Mouse (Mus musculus) urinary bladder, postnatal 4 days (tissue): ENCODE measurements around the gene Rpl36-ps4.

Experiments used
- DNase-seq, 2 experiments: peaks; one replicate each; pipeline ENCODE4 v3.0.0; 2021 to 2022; ENCODE audit warnings: low spot score in 2 of 2

Gene Rpl36-ps4

DNA sequence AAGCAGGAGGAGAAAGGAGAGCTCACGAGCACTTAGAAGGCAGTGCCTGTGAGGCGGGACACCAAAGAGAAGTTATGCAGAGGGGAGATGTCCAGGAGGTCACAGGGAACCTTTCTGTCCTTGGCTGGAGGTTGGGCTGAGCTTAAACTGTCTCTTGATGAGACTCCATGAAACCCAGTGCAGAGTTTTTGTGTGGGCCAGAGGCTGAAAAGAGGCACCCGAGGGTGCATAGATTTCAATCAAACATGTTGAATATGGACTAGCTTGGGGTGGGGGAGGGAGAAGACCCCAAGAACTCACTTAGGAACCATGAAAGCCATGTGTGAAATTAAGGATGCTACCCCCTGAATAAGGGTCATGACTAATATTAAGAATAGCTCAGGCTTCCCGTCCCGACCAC is at the start of gene Rpl36-ps4:
Rpl36-ps4 (plus strand) TSS at position 301 of the 400 bp plus-strand sequence.
- no peak for DNase-seq

DNA sequence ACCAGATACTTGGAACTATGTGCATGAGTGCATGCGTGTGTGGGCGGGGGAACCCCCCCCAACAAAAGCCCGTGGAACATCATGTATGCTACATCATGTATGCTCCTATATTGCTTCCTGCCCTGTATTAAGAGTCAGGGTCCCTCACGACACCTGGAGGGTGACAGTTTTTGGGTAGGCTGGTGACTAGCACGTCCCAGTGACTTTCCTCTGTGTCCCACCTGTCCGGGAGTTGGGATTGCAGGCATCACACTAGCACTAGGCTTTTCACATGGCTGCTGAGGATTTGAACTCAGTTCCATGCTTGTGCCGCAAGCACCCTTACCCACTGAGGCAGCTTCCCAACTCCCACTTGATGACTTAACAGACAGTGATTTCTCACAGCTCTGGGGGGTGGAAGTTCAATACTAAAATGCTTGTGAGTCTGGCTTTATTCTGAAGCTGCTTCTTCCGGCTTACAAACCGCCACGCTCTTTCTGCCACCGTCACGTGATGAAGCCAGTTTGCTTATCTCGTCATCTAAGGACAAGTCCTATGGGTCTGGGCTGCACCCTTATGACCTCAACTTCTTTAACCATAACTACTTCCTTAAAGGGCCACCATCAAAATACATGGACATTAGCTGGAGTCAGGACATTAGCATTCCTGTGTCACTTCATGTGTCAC is 49.2 kb upstream of the Rpl36-ps4 start:
- peak in 1 of 2 experiments; percentile 51 for DNase-seq

DNA sequence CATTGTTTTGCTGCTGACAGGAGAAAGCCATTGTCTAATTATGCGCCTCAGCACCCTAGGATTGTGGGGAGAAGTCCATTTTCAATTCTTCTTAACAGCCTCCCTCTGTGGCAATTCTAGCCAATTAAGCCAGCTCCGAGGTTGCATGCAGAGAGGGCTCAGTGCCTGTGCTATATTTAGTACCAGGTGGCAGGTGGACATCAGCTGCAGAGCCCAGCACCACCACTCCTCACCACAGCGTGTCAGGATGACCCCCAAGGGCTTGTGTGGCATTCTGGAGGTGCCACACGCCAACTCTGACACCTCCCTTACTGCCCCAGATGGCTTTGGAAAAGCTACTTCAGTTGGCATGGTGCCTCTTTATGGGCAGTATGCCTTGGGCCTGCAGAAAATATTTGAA is 48.5 kb upstream of the Rpl36-ps4 start:
- no peak for DNase-seq

DNA sequence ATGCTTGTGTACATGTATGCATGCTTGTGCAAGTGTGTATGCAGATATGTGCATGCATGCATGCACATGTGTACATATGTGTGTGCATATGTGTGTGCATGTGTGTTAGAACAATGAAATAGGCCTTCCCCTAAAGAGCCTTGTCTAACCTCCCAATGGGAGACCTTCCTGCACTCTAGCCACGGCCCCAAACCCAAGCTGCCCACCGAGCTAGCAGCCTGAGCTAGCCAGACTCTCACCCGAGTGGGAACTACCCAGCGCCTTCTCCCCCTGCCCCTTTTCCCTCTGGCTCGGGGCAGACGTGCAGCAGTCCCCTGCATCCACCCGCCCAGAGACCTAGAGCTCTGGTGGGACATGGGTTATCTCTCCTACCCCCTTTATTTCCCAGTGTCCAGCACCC is 47.3 kb upstream of the Rpl36-ps4 start:
- DNase-seq = peak in 1 of 2 experiments; percentile 58

DNA sequence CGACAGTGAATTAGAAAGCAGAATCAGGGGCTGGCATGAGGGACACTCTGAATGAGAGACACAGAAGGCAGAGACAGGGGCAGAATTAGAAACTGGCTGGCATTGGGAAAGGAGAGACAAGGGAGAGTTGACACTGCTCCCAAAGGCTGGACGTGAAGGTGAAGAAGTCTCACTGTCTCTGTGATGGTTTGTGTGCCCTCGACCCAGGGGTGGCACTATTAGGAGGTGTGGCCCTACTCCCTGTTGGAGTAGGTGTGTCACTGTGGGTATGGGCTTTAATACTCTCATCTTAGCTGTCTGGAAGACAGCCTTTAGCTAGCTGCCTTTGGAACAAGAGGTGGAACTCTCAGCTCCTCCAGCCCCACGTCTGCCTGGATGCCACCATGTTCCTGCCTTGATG is 46.8 kb upstream of the Rpl36-ps4 start:
- no peak for DNase-seq

DNA sequence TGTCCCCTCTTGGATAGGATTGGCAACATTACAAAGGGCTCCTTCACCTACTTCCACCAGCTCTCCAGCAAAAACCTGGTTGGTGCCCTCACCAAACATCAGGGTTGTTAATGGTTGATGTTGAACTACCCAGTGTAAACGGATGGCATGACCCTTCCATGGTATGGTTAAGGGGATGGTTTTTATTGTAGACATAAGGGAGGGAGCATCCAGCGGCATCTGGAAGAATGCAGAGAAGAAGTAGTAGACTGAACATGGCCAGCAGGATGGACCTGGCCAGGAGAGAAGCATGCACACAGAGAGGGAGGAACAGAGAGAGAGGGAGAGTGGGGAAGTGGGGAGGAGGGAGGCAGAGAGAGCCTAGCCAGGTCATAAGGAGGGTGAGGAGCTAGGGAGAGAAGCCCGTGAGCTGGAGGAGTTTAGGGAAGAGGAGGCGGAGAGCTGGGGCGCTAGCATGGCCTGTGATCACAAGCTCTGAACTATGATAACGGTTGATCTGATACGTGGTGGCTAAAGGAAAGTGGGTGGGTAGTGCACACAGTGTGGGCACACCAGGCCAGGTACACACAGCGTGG is 45.3 kb upstream of the Rpl36-ps4 start:
- DNase-seq = peak in 1 of 2 experiments; percentile 52

DNA sequence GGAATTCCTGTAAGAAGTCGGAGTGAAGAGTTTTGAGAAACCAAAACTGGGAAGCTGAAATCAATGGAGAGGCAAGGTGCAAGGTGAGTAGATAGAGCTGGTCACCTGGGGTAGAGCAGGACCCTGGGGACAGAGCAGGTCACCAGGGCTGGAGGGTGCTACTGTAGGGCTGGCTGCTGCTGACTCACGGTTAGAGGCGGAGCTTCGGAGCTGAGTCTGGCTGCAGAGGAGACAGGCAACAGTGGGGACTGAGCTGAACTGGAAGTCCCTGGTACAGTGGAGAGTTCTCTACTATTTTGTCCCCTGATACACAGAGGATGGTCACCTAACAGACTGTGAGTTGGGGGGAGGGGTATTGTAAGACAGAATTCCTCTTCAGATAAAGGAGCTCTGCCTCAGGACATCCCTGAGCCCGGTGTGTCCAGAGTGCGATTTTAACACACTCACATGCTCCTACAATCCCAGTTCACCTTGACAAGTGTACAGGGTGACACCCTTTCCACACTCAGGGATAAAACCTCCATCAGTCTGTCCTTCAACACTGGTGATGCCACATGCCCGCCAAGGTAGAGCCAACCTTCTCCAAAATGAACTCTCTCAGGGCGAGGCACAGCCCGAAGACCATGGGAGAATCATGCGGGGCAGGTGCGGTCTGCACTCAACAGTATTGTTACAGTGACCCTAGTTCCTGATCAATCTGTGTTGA is 44.3 kb upstream of the Rpl36-ps4 start:
- DNase-seq = peak in 1 of 2 experiments; percentile 57

DNA sequence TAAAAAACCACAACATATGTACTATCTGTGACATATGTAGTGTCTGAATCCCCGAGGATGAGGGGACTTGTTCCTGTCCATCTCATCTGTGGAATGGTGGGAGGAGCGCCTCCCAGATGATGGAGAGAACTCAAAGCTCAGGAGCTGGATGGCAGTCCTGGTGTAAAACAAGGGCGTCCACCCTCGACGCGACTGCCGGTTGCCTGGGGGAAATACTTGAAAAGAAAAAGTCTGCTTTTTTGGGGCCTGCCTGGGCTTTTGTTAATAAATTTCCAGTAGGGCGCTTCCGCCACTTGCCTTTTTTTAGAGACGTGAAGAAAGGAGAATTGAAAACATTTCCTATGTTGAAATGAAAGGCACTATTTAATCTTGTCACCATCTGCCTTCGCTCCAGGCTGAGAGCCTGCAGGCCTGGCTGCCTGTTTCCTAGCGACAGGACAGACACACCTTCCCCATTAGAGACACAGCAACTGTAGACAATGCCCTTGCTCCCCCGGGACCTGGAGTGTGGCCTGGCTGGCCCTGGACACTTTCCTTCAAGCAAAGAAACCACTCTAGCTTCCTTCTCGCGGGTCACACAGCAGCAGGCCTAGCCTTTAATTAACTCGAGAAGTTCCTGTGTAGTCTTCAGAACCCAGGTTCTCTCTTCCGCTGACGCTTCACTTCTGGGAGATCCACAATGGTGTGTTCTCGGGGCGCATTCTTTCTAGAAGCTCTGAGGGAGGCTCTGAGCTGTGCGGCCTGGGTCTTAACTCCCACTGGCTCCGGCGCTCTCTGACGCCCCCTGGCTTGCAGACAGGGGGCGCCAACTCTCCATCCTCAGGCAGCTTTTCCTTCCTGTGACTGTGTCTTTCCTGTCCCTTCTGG is 43.3 kb upstream of the Rpl36-ps4 start:
- peak in 1 of 2 experiments; percentile 54 for DNase-seq

DNA sequence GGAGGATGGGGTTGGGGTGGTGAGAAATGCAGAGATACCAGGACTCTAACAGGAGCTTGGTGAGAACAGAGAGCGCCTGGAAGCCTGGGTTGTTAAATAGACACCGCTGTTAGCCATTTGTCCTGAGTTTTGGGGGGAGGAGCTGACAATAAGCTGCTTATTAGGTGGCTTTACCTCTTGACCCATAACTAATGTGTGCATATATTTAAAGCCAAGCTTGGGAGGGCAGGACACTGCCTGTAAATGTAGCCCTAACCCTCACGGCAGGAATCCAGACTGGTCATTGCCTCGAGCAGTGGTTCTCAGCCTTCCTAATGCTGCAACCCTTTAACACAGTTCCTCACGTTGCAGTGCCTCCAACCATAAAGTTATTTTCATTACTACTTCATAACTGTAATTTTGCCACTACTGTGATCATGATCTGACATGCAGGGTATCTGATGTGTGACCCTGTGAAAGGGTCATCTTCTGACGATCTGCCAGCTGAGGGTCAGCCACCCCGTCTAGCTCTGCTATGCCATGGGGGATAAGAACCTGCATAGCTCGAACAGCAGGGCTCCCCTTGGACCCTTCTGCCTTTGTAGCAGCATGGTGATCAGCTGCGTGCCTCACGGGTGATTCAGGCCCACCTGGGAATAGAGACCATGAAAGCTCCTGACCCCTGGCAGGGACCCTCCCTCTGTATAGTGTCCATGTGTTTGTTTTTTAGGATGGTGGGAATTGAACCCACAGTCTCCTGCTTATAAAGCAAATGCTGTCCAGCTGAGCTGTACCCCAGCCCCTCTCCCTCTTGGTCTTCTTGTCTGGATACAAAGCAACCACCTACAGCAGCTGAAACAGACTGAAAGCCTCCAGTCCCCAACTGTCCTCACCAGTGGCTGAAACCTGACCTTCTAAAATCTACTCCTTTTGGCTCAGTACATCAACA is 42.0 kb upstream of the Rpl36-ps4 start:
- DNase-seq = peak in 1 of 2 experiments; percentile 55

DNA sequence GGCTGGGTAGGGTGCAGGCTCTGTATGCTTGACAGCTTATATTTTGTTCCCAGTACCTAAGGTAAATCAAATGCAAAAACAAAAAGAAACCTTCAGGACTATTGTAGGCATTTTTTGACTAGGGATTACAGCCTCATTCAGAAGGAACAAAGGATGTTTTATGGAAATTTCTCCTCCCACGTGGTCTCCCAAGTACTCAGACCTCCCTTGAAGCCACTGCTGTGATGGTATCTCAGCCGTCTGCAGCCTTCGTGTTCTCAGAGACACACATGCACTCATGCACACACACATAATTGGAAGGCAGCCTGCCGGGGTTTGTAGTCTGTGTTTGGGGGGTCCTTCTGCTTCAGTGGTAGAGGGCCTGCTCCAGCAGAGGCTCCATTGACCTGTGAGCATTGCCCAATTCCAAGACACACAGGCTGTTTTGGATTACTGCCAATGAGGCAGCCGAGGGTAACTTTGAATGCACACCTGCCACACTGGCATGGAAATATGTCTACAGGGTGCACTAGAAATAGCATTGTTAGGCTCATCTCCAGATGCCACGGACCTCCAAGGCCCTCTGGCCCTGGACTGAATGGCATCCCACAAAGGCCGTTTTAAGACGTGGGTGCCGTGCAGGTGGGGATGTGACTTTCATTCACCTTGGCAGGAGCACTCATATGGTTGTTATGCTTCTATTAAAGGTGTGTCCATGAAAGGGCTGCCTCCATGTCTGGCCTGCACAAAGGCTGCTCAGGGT is 41.1 kb upstream of the Rpl36-ps4 start:
- DNase-seq = peak in 1 of 2 experiments; percentile 52

DNA sequence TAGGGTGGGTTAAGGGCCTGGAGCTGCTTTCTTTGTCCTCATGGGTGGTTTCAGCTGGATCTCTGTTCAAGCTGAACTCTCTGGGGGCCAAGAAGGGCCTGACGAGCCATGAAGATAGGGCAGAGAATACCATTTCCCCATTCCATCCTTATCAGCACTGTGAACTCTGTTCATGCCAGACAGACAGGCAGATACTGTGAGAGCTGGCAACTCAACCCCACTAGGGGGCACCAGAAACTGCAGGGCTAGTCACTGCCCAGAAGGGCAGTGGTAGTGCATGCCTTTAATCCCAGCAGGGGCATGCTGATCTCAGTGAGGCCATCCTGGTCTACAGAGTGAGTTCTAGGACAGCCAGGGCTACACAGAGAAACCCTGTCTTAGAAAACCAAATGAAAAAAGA is 38.2 kb upstream of the Rpl36-ps4 start:
- peak in 1 of 2 experiments; percentile 57 for DNase-seq

DNA sequence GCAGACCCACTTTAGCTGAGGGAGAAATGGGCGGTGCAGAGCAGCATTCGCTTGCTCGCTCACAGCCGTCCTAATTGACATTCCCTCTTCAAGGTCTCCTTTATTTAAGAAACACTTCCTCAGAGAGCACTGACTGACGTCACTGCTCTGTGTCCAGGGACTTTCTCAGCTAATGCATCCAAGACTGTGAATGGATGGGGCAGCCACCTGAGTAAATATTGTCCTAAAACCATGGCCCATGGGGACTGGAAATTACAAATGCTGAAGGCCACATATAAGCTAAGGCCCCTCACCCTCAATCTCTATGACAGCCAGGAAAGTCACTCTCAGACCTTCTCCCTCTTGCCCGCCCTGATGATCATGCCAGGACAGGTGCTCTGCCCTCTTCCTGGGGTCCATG is 23.6 kb upstream of the Rpl36-ps4 start:
- no peak for DNase-seq

DNA sequence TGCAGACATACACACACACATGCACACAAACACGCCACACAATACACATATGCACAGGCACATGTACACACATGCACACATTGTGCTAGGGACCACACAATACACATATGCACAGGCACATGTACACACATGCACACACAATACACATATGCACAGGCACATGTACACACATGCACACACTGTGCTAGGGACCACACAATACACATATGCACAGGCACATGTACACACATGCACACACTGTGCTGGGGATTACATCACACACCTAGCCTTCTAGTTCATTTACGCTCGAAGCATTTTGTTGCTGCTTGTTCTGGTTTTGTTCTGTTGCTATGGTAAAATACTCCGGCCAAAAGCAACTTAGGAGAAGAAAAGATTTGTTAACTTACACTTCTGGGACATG is 20.1 kb upstream of the Rpl36-ps4 start:
- no peak for DNase-seq

DNA sequence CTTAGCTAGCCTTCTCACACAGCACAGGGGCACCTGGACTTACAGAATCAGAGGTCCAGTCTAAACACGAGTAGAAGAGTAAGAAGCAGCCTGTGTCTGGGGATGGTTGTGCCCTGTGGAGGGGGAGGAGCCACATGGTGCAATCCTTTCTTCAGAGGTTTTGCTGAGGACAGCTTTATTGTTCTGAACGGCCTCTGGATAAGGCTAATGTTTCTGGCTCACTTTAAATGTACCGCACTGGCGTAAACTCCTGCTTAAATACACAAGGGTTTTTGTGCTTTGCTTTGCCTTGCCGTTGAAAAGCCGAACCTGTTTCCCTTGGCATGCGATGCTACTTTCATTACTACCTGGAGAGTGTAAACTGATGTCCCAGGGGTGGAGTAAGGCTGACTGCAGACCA is 19.6 kb upstream of the Rpl36-ps4 start:
- DNase-seq = no peak

DNA sequence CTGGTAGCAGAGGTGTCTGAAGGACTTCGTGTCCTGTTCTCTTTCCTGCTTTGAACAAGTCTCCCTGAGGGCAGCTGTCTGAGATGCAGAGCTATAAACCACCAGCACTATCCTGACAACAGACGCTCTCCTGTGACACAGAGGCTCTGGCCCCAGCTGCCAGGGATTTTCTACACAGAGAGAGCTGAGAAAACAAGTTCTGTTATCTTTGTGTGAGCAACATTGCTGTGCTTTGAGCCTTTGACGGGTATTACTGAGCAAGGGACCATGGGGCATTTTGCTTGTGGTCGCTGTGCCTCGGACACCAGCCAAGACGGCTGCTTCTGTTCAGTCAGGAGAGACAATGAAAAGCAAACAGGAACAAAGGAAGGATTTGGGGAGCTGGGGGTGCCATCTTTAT is 17.6 kb upstream of the Rpl36-ps4 start:
- no peak for DNase-seq

DNA sequence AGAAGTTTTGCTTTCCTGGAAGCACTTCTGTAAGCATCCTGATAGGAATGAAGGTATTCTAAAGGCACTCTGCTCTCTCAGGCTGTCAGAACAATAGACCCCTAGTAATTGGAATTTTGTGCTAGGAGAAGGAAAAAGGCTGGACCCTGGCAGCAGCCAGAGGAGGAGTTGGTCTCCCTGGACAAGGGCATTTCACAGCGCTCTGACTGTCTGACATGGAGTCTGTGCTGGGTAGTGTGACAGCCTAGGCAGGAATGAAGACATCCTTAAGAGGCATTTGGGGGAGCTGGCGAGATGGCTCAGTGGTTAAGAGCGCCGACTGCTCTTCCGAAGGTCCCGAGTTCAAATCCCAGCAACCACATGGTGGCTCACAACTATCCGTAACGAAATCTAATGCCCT is 17.1 kb upstream of the Rpl36-ps4 start:
- DNase-seq = no peak

DNA sequence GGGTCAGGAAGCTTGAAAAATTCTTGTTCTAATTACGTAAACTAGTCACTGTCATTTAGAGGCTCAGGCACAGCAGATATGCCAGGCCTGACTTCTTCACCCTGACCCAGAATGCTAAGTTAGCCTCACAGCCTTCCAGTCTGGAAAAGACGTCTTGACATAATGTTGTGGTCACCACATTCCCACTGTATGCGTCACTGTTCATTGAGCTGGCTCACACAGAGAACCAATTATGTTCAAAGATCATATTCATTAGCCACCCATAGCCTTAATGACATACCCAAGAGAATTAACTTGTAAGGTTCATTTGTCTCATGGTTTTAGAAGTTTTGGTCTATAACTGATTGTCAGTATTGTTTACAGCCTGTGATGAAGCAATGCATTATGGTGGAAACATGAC is 5.4 kb upstream of the Rpl36-ps4 start:
- no peak for DNase-seq

DNA sequence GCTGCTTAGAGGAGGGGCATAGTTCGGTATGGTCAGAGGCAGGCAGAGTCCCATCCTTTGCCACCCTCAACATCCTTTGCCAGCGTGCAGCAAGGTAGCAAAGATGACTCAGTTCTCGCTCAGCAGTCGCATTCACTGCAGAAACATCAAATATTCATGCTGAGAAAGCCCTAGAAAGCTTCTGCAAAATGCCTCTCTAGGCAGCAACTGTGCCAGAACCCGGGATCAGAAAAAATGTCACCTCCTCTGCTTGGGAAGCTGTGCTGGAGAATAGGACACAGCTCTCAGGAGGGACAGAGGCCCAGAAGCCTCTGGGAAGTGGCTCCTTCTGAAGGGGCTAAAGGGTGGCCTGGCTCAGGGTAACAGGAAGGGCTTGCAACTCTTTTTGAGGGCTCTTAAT is 2.7 kb upstream of the Rpl36-ps4 start:
- no peak for DNase-seq

DNA sequence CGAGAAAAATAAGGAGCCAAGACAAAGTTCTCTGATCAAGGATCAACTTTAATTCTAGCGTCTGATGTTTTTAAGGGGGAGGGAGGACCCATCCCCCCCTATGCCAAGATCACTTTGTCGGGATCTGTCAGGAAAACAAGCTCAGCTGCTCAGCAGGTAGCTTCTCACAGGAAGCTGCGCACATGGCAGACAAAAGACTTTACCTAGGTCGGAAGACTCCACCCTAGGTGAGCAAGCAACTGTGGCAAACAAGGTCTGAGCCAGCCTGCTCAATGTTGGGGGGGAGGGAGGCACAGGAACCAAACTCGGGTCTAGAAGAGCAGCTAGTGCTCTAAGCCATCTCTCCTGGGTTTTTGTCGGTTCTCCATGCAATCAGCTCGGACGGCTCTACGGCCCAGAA is 13.5 kb downstream of the Rpl36-ps4 start:
- no peak for DNase-seq

DNA sequence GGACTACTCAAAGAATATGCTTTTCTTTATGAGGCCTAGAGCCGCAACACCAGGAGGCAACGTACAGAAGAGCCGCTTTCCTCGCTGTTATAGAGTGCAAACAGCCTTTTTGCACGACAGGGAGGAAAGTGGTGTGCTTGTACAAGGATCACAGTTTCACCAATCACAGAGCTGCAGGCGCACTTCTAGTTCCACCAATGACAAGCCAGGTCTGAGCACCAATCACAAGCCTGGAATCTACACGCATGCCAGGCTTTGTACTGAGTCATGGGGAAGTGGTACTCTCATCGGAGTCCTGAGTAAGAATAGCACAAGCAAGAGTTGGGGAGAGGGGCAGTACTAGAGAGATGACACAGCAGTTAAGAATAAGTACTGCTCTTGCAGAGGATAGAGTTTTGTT is 14.0 kb downstream of the Rpl36-ps4 start:
- DNase-seq = no peak
